Mouse (Mus musculus): ENCODE results near the gene Aff3. TPM values are rescaled to one million over a fixed set of nuclear protein-coding genes. Genes with fewer than 3 reads are reported as not detected.

The Aff3 gene
- total RNA-seq, 1 experiment = 1.7 TPM

DNA sequence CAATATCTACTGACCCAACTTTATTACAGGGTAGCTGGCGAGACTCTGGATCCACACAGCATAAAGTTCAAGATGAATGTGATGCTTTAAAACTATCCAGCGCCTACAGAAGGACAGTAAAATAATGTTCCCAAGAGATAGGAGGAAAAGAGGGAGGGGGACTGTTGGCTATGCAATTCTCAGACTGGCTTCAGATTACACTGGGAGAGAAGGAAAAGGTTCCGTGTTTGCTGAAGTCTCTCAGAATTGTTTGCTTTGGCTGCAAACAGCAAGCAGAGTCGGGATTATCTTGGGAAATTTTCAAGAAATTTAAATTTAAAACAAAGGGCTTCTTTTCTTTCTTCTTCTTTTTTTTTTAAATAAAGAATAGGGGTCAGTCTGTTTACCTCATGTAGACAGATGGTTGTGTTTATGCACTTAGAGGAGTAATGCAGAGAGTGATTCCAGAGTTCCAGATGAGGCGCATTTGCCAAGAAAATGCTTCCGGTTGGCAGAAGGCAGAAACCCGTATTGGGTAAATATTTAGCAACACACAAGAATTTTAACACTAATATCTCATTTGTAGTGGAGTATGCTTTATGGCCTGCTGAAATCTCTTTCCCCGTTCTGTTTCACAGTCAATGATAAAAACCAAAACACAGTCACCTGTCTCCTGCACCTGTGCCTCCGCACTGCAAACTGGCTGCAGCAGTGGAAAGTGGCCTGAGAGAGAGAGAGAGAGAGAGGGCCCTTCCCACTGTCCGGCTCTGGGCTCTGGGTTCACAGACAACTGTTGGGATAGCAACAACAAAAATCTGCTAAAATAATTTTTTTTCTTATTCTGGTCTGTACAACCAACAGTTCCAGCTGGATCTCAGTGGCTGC, 306.6 kb downstream of the Aff3 start:
- Histone ChIP-seq H3K4me1 (ENCODE audit: control insufficient read depth in 2 of 2, insufficient read depth in 2 of 2, low read length in 2 of 2, poor library complexity in 1 of 2) (no peaks in the 10 kb centered on the region), H3K27ac (ENCODE audit: insufficient read depth, low read depth, low read length, poor library complexity, severe bottlenecking) (no peak overlapping the region), H3K9ac (ENCODE audit: insufficient read depth, low read depth, low read length, poor library complexity, severe bottlenecking) (no peak overlapping the region), H3K9me3 (ENCODE audit: control insufficient read depth, insufficient read depth, low read depth, low read length) (no peaks in the 10 kb centered on the region), H3K36me3 (ENCODE audit: control insufficient read depth, insufficient read depth, low read length, poor library complexity, severe bottlenecking) (no peaks in the 10 kb centered on the region), H3K4me3 (ENCODE audit: insufficient read depth in 1 of 2, low read depth in 1 of 2, low read length in 2 of 2, poor library complexity in 1 of 2, severe bottlenecking in 1 of 2) (no peak overlapping the region)
- no peak for DNase-seq (ENCODE audit: low read depth, low spot score)
- TF ChIP-seq MAFK (IDR thresholded peaks at IDR 0.05; ENCODE audit: insufficient read depth, low read depth, low read length) (no peak), ZNF384 (IDR thresholded peaks at IDR 0.05; ENCODE audit: low read depth, low read length) (no peak), ZC3H11A (IDR thresholded peaks at IDR 0.05; ENCODE audit: borderline replicate concordance, low read depth, low read length) (no peak), CHD2 (IDR thresholded peaks at IDR 0.05; ENCODE audit: low read depth, low read length) (no peak), HCFC1 (IDR thresholded peaks at IDR 0.05; ENCODE audit: borderline replicate concordance, insufficient read depth, low read length) (no peak)
- in situ Hi-C loops (cut with MboI; ENCODE audit: low sequenced_read_pairs in 2 of 2, unreplicated experiment in 2 of 2) = no loop called here

DNA sequence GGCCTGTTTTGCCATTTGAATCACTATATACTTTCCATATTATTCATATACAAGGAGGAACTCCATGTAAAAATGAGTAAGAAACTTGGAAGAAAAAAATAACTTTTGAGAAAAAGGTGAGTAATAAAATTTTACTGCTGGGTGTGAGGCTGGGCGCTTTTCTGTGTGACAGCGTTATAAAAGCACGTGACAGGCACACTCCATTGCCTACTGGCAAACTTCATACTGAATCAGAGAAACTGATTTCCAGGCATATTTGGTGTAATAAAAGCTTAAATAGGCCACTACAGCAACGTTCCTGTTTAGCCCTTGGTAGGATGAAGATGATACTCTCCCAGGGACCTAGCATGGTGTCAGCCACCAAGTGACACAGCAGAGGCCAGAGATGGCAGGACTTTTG, 310.2 kb downstream of the Aff3 start:
- Histone ChIP-seq H3K4me1 (ENCODE audit: control insufficient read depth in 2 of 2, insufficient read depth in 2 of 2, low read length in 2 of 2, poor library complexity in 1 of 2) (no peaks in the 10 kb centered on the region), H3K9ac (ENCODE audit: insufficient read depth, low read depth, low read length, poor library complexity, severe bottlenecking) (no peak overlapping the region), H3K4me3 (ENCODE audit: insufficient read depth in 1 of 2, low read depth in 1 of 2, low read length in 2 of 2, poor library complexity in 1 of 2, severe bottlenecking in 1 of 2) (no peak overlapping the region), H3K36me3 (ENCODE audit: control insufficient read depth, insufficient read depth, low read length, poor library complexity, severe bottlenecking) (no peaks in the 10 kb centered on the region), H3K27ac (ENCODE audit: insufficient read depth, low read depth, low read length, poor library complexity, severe bottlenecking) (no peak overlapping the region), H3K9me3 (ENCODE audit: control insufficient read depth, insufficient read depth, low read depth, low read length) (no peaks in the 10 kb centered on the region)
- DNase-seq (ENCODE audit: low read depth, low spot score) = no peak
- TF ChIP-seq MAFK (IDR thresholded peaks at IDR 0.05; ENCODE audit: insufficient read depth, low read depth, low read length) (no peak), ZC3H11A (IDR thresholded peaks at IDR 0.05; ENCODE audit: borderline replicate concordance, low read depth, low read length) (no peak), ZNF384 (IDR thresholded peaks at IDR 0.05; ENCODE audit: low read depth, low read length) (no peak), CHD2 (IDR thresholded peaks at IDR 0.05; ENCODE audit: low read depth, low read length) (no peak), HCFC1 (IDR thresholded peaks at IDR 0.05; ENCODE audit: borderline replicate concordance, insufficient read depth, low read length) (no peak)
- in situ Hi-C loops (cut with MboI; ENCODE audit: low sequenced_read_pairs in 2 of 2, unreplicated experiment in 2 of 2) = no loop called here

DNA sequence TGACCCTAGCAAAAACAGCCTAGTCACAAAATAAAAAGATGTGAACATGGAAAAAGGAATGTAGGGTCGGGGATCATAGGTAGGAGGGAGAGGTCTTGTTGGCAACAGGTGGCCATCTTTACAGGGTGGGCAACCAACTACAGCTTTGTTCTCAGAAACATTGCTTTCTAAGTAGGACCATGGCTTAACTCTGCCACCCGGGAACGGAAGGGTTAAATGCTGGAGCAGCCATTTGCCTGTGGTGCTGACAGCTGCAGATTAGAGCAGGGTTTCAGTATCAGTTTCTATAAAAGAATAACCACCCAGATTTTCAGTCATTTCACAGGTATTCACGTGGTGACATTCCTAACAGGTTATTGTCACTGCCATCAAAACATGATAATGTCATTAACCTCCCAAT, 317.4 kb downstream of the Aff3 start:
- no peaks in the 10 kb centered on the region for H3K4me1 ChIP-seq (ENCODE audit: control insufficient read depth in 2 of 2, insufficient read depth in 2 of 2, low read length in 2 of 2, poor library complexity in 1 of 2)
- no peak overlapping the region for H3K4me3 ChIP-seq (ENCODE audit: insufficient read depth in 1 of 2, low read depth in 1 of 2, low read length in 2 of 2, poor library complexity in 1 of 2, severe bottlenecking in 1 of 2)
- in situ Hi-C loops (cut with MboI; ENCODE audit: low sequenced_read_pairs in 2 of 2, unreplicated experiment in 2 of 2) = no loop called here
- TF ChIP-seq CHD2 (IDR thresholded peaks at IDR 0.05; ENCODE audit: low read depth, low read length) (no peak), HCFC1 (IDR thresholded peaks at IDR 0.05; ENCODE audit: borderline replicate concordance, insufficient read depth, low read length) (no peak), ZC3H11A (IDR thresholded peaks at IDR 0.05; ENCODE audit: borderline replicate concordance, low read depth, low read length) (no peak), MAFK (IDR thresholded peaks at IDR 0.05; ENCODE audit: insufficient read depth, low read depth, low read length) (no peak), ZNF384 (IDR thresholded peaks at IDR 0.05; ENCODE audit: low read depth, low read length) (no peak)
- H3K9me3 ChIP-seq (ENCODE audit: control insufficient read depth, insufficient read depth, low read depth, low read length) = no peaks in the 10 kb centered on the region
- no peak for DNase-seq (ENCODE audit: low read depth, low spot score)
- H3K36me3 ChIP-seq (ENCODE audit: control insufficient read depth, insufficient read depth, low read length, poor library complexity, severe bottlenecking) = no peaks in the 10 kb centered on the region
- no peak overlapping the region for H3K9ac ChIP-seq (ENCODE audit: insufficient read depth, low read depth, low read length, poor library complexity, severe bottlenecking)
- H3K27ac ChIP-seq (ENCODE audit: insufficient read depth, low read depth, low read length, poor library complexity, severe bottlenecking) = no peak overlapping the region

DNA sequence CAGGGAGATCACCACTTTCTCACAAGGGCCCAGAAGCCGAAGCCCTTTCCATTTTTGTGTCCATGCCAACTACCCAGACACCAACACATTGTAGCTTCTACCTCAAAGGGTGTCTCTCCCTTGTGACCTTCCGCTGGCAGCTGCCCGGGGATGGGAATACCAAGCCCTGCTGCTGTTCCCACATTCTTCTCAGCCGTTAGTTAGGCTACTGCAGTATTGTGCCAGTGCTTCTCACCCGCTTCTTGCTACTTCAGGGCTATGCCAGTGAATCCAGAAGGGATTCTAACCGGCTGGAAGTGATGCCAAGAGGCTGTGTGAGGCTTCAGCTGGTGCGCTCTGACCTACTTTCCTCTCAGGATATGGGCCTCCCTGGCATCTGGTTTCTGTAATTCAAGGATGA, 330.5 kb downstream of the Aff3 start:
- no peak for DNase-seq (ENCODE audit: low read depth, low spot score)
- Histone ChIP-seq H3K36me3 (ENCODE audit: control insufficient read depth, insufficient read depth, low read length, poor library complexity, severe bottlenecking) (no peaks in the 10 kb centered on the region), H3K27ac (ENCODE audit: insufficient read depth, low read depth, low read length, poor library complexity, severe bottlenecking) (no peak overlapping the region), H3K9me3 (ENCODE audit: control insufficient read depth, insufficient read depth, low read depth, low read length) (no peaks in the 10 kb centered on the region), H3K4me3 (ENCODE audit: insufficient read depth in 1 of 2, low read depth in 1 of 2, low read length in 2 of 2, poor library complexity in 1 of 2, severe bottlenecking in 1 of 2) (no peak overlapping the region), H3K4me1 (ENCODE audit: control insufficient read depth in 2 of 2, insufficient read depth in 2 of 2, low read length in 2 of 2, poor library complexity in 1 of 2) (no peaks in the 10 kb centered on the region), H3K9ac (ENCODE audit: insufficient read depth, low read depth, low read length, poor library complexity, severe bottlenecking) (no peak overlapping the region)
- in situ Hi-C loops (cut with MboI; ENCODE audit: low sequenced_read_pairs in 2 of 2, unreplicated experiment in 2 of 2) = no loop called here
- TF ChIP-seq MAFK (IDR thresholded peaks at IDR 0.05; ENCODE audit: insufficient read depth, low read depth, low read length) (no peak), ZC3H11A (IDR thresholded peaks at IDR 0.05; ENCODE audit: borderline replicate concordance, low read depth, low read length) (no peak), HCFC1 (IDR thresholded peaks at IDR 0.05; ENCODE audit: borderline replicate concordance, insufficient read depth, low read length) (no peak), ZNF384 (IDR thresholded peaks at IDR 0.05; ENCODE audit: low read depth, low read length) (no peak), CHD2 (IDR thresholded peaks at IDR 0.05; ENCODE audit: low read depth, low read length) (no peak)
